25 mouse cellular contexts compared by ENCODE assay signal in the genomic region with DNA sequence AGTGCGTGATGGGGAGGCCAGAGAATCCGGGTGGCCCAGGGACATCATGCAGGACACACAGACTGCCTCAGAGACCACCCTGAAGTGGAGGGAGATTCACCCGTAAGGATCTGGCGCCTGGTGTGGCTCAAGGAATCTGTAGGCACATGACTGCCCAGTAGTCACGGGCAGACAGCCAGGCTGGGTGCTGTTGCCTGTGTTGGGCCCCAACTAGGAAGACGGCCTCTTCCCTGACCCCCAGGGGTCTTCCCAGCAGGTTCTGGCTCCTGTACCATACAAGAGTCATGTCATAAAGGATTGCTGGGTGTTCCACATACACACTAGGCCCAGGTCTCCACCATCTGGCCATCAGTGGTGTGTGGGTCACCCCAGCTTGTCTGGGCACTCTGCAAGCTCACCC. TPM values are rescaled to one million over a fixed set of nuclear protein-coding genes. Genes with fewer than 3 reads are reported as not detected.
A peak's percentile ranks its signal among the peaks of the same experiment; 100 is the strongest.
DNase-seq lines count a peak whose midpoint lies in the region; ATAC-seq lines count a peak whose summit lies in the region.
"Had no signal": no experiment of that assay in that cellular context is flagged by ENCODE, and none has a peak within 500 bp of the region (broad histone marks: within the 10 kb centered on the region; RNA-seq: fewer than 3 reads in every experiment).

No protein-coding gene starts in this region.

- peak; percentile 41 for DNase-seq in cerebellum, adult 9-10 months
- peak; percentile 54 for DNase-seq in left cerebral cortex, postnatal 4 days
- DNase-seq in left cerebral cortex, adult 8-10 months (ENCODE audit: low spot score in 2 of 2), result no peak
- DNase-seq in thymus, postnatal 4 days, result no peak
- DNase-seq: adrenal gland, postnatal 14 days; heart, postnatal 4 days; kidney, adult 8-10 months; kidney, postnatal 10 days; layer of hippocampus, postnatal 36 days; lung, adult 18-20 months; right cerebral cortex, adult 18-20 months; thymus, adult 18-20 months had no signal

- no peaks in the 10 kb centered on the region for H3K9me3 ChIP-seq in midbrain, embryonic 13.5 days
- no peaks in the 10 kb centered on the region for H3K9me3 ChIP-seq in neural tube, embryonic 15.5 days (replicated peaks)
- H3K9me3 ChIP-seq: embryonic facial prominence, embryonic 10.5 days; forebrain, embryonic 15.5 days; heart, embryonic 15.5 days; intestine, embryonic 15.5 days; limb, embryonic 13.5 days; liver, embryonic 12.5 days had no signal

- 64% methylated on average over 6 of the region's 6 CpGs for WGBS in midbrain, embryonic 13.5 days
- WGBS in neural tube, embryonic 15.5 days, result 60% methylated on average over 6 of the region's 6 CpGs

- H3K4me3 ChIP-seq in midbrain, embryonic 13.5 days (replicated peaks), result peak overlapping the region; percentile 53; the same call in 1 of the 2 replicates
- H3K4me3 ChIP-seq in neural tube, embryonic 15.5 days (replicated peaks), result 0 out of 2 replicates have a peak overlapping the region, but pooled peaks have one; percentile 50
- H3K4me3 ChIP-seq: embryonic facial prominence, embryonic 10.5 days; forebrain, embryonic 15.5 days; heart, embryonic 15.5 days; intestine, embryonic 15.5 days; layer of hippocampus, adult 2 months; limb, embryonic 13.5 days; liver, embryonic 12.5 days had no signal

- peaks cover 50% of the 10 kb centered on the region for H3K4me1 ChIP-seq in midbrain, embryonic 13.5 days (replicated peaks)
- H3K4me1 ChIP-seq in neural tube, embryonic 15.5 days, result peaks cover 49% of the 10 kb centered on the region

- H3K4me2 ChIP-seq in midbrain, embryonic 13.5 days (replicated peaks), result peak overlapping the region; percentile 84
- H3K4me2 ChIP-seq in neural tube, embryonic 15.5 days, result peak overlapping the region; percentile 97
- H3K4me2 ChIP-seq: heart, embryonic 15.5 days; intestine, embryonic 15.5 days; limb, embryonic 13.5 days; liver, embryonic 12.5 days had no signal

- H3K27me3 ChIP-seq in midbrain, embryonic 13.5 days, result peaks cover 100% of the 10 kb centered on the region
- peaks cover 58% of the 10 kb centered on the region for H3K27me3 ChIP-seq in neural tube, embryonic 15.5 days (replicated peaks)

- no peaks in the 10 kb centered on the region for H3K36me3 ChIP-seq in midbrain, embryonic 13.5 days
- no peaks in the 10 kb centered on the region for H3K36me3 ChIP-seq in neural tube, embryonic 15.5 days
- H3K36me3 ChIP-seq: embryonic facial prominence, embryonic 10.5 days; forebrain, embryonic 15.5 days; heart, embryonic 15.5 days; intestine, embryonic 15.5 days; limb, embryonic 13.5 days; liver, embryonic 12.5 days had no signal

- ATAC-seq in cerebellum, adult (ENCODE audit: insufficient number of reproducible peaks, low FRiP score, low TSS enrichment), result no peak
- ATAC-seq in midbrain, embryonic 13.5 days, result no peak
- ATAC-seq in neural tube, embryonic 15.5 days (ENCODE audit: low FRiP score), result no peak
- ATAC-seq: CD4-positive, CD25-positive, alpha-beta regulatory T cell, adult 4 months; forebrain, embryonic 15.5 days; intestine, embryonic 15.5 days; liver, embryonic 12.5 days had no signal

- H3K9ac ChIP-seq in midbrain, embryonic 13.5 days (replicated peaks), result peak overlapping the region; percentile 39; the same call in 1 of the 2 replicates
- H3K9ac ChIP-seq in neural tube, embryonic 15.5 days (replicated peaks), result no peak overlapping the region
- H3K9ac ChIP-seq: forebrain, embryonic 15.5 days; heart, embryonic 15.5 days; intestine, embryonic 15.5 days; limb, embryonic 13.5 days; liver, embryonic 12.5 days had no signal

- H3K27ac ChIP-seq in midbrain, embryonic 13.5 days, result no peak overlapping the region
- no peak overlapping the region for H3K27ac ChIP-seq in neural tube, embryonic 15.5 days (replicated peaks)
- H3K27ac ChIP-seq: embryonic facial prominence, embryonic 10.5 days; forebrain, embryonic 15.5 days; heart, embryonic 15.5 days; intestine, embryonic 15.5 days; layer of hippocampus, adult 2 months; limb, embryonic 13.5 days; liver, embryonic 12.5 days had no signal

- intact Hi-C loops in left cerebral cortex, postnatal 4 days (cut with DNase I), result no loop called here

RNA-seq across cellular contexts. Expression of gene Epha8, which starts 2.1 kb away (rescaled TPM):
- 10 to 100 TPM; 21.6 to 23.0 TPM for total RNA-seq in left cerebral cortex, postnatal 4 days (2021)
- total RNA-seq in left cerebral cortex, adult 8-10 months (2022), result 10 to 100 TPM in 1 of 4 experiments, 1 to 10 TPM in 3; 5.9 to 10.5 (median 7.6) TPM
- polyA plus RNA-seq in midbrain, embryonic 13.5 days (2015; fragmentation: Nextera tagmentation; extraction: Ambion mirVana), result 11.4 and 16.0 TPM in 2 replicates
- 9.6 and 13.9 TPM in 2 replicates for polyA plus RNA-seq in neural tube, embryonic 15.5 days (2015; fragmentation: Nextera tagmentation; extraction: Ambion mirVana)
- total RNA-seq: gastrocnemius, adult 8-10 months; heart, postnatal 4 days; megakaryocyte, adult 5-6 weeks had no signal
- polyA plus RNA-seq: CD4-positive, CD25-positive, alpha-beta regulatory T cell, adult 4 months had no signal

RNA-seq across cellular contexts. Expression of gene C1qa, which starts 56.0 kb away (rescaled TPM):
- 10 to 100 TPM; 12.5 to 14.2 TPM for total RNA-seq in left cerebral cortex, postnatal 4 days (2021)
- 100 to 1,000 TPM in 2 of 4 experiments, 10 to 100 TPM in 2; 39.2 to 176 (median 85.0) TPM for total RNA-seq in left cerebral cortex, adult 8-10 months (2022)
- 14.4 and 16.5 TPM in 2 replicates for polyA plus RNA-seq in midbrain, embryonic 13.5 days (2015; fragmentation: Nextera tagmentation; extraction: Ambion mirVana)
- polyA plus RNA-seq in neural tube, embryonic 15.5 days (2015; fragmentation: Nextera tagmentation; extraction: Ambion mirVana), result 33.7 and 40.5 TPM in 2 replicates

Comparison
In these comparisons a context has a peak if more than half of its experiments do, and no peak if none do; other contexts are left out.
1. DNase-seq: peak in cerebellum, adult 9-10 months (single experiment) and left cerebral cortex, postnatal 4 days (single experiment); none in left cerebral cortex, adult 8-10 months (0 of 2) and thymus, postnatal 4 days (single experiment).